Mouse (Mus musculus) heart, postnatal 0 days (tissue): ENCODE measurements around the gene Scyl1. TPM values are rescaled to one million over a fixed set of nuclear protein-coding genes. Genes with fewer than 3 reads are reported as not detected.

Experiments used
- ATAC-seq: fragments of 200-750 bp; cut with Nextera tagmentation; 2 replicates; pipeline ENCODE4 v1.8.0; 2017; ENCODE audit warnings: low read depth, moderate number of reproducible peaks, moderate library complexity; ENCODE audit not compliant: insufficient read depth
- DNase-seq: peaks from one replicate; pipeline ENCODE4 v3.0.0-alpha.2; 2016; ENCODE audit warnings: low spot score
- H3K27ac ChIP-seq: fragments of 300-500 bp; sonication (generic); 2 replicates; pipeline ENCODE4 v1.5.1; 2014; ENCODE audit warnings: low read depth, mild to moderate bottlenecking
- H3K27me3 ChIP-seq: fragments of 300-500 bp; sonication (generic); 2 replicates; pipeline ENCODE4 v1.6.1; 2014; ENCODE audit warnings: low read length, mixed read lengths; ENCODE audit not compliant: control insufficient read depth, insufficient read depth
- H3K36me3 ChIP-seq: fragments of 300-500 bp; sonication (generic); replicated peaks from 2 replicates; pipeline ENCODE4 v1.6.1; 2014; ENCODE audit warnings: low read length, mixed read lengths; ENCODE audit not compliant: control insufficient read depth, insufficient read depth
- H3K4me1 ChIP-seq: fragments of 300-500 bp; sonication (generic); 2 replicates; pipeline ENCODE4 v1.6.1; 2014; ENCODE audit warnings: antibody characterized with exemption; ENCODE audit not compliant: control insufficient read depth, insufficient read depth
- H3K4me2 ChIP-seq: fragments of 300-500 bp; sonication (generic); 2 replicates; pipeline ENCODE4 v1.6.1; 2014; ENCODE audit warnings: low read depth, mild to moderate bottlenecking, low read length, moderate library complexity
- H3K4me3 ChIP-seq: fragments of 300-500 bp; sonication (generic); 2 replicates; pipeline ENCODE4 v1.5.1; 2014; ENCODE audit warnings: low read depth, low read length
- H3K9ac ChIP-seq: fragments of 300-500 bp; sonication (generic); replicated peaks from 2 replicates; pipeline ENCODE4 v1.6.1; 2014; ENCODE audit warnings: low read depth, low read length, mixed read lengths
- H3K9me3 ChIP-seq: fragments of 300-500 bp; sonication (generic); replicated peaks from 2 replicates; pipeline ENCODE4 v1.6.1; 2016; ENCODE audit warnings: low read length; ENCODE audit not compliant: control insufficient read depth
- CTCF ChIP-seq: IDR thresholded peaks from 2 replicates; pipeline ENCODE4 v1.5.1; 2016; ENCODE audit warnings: antibody characterized with exemption, control low read depth, low read depth
- EP300 ChIP-seq: IDR thresholded peaks from 2 replicates; pipeline ENCODE4 v1.6.1; 2016; ENCODE audit warnings: antibody characterized with exemption, low read depth
- WGBS: fragments of 180-500 bp; shearing (Covaris S2); extraction: QIAGEN DNeasy Blood & Tissue Kit; methylation state at CpG from one replicate; pipeline ENCODE4 v1.1.7; 2014; 5-methylcytosine and 5-hydroxymethylcytosine counted together
- polyA plus RNA-seq: library from polyadenylated mRNA; unstranded; fragments of >200 nt; fragmentation: Nextera tagmentation; extraction: Ambion mirVana; gene quantifications from 2 replicates; pipeline ENCODE4 v1.2.1, GENCODE M21; 2015
- total RNA-seq: library from RNA; depleted of rRNA; stranded (reverse); fragments of >200 nt; gene quantifications from 2 replicates; pipeline ENCODE4 v1.2.3, GENCODE M21; 2014; ENCODE audit warnings: low replicate concordance; rRNA removed

Scyl1 gene
- total RNA-seq (78.0 and 82.4 TPM in 2 replicates), polyA plus RNA-seq (46.1 and 47.1 TPM in 2 replicates)

DNA sequence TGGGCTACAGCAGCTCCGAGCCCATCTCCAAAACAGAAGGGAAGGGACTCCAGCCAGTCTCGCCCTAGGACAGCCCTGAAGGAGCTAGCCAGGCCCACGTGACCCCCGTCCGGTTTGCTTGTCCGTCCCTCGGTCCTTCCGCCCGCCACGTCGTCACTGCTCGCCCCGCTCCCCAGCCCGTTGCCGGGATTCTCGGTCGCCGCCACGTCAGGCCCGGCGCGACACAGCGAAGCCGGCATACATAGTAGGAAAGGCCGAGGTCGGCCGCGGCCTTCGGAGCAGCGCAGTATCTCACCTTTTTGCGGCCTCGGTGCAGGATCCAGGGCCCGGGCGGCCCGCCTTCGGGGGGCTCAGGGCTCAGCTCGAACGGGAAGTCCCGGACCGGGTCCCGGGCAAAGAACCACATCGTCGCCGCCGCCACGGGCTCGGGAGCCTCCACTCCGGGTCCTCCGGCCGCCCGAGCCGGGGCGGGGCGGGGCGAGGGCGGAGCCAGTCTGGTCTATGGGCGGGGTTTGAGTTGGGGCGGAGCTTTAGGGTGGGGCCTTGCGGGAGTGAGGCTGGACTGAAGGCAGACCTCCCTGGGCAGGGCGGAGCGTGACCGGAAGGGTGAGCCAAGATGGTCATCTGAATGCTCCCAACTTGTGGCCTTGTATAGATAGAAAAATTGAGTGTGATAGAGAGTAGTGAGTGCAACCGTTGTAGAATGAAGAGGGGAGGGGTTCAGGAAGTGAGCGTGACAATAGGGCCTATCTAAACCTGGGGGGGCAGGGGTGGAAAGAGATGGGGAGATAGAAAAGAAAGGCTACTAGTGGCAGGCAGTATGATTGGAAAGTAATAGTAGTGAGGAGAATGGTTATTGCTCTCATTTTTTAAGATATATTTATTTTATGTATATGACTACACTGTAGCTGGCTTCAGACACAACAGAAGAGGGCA, at the start of gene Scyl1:
Gene Scyl1, minus strand, starts transcription at position 495 of the 936 bp plus-strand sequence.
- H3K36me3 ChIP-seq: peaks cover 32% of the 10 kb centered on the region
- ATAC-seq (peak; percentile 99), DNase-seq (peak; percentile 90)
- H3K4me3 ChIP-seq: peak within 1 kb of the TSS; percentile 73
- WGBS: under 1% methylated on average over 64 of the region's 64 CpGs
- H3K4me1 ChIP-seq: peaks cover 11% of the 10 kb centered on the region
- peak within 1 kb of the TSS; percentile 72 for H3K9ac ChIP-seq
- TF ChIP-seq EP300: peak; percentile 6; the same call in 1 of the 2 replicates
- no peak for TF ChIP-seq CTCF
- H3K9me3 ChIP-seq: no peaks in the 10 kb centered on the region
- no peaks in the 10 kb centered on the region for H3K27me3 ChIP-seq
- peak within 1 kb of the TSS; percentile 89 for H3K4me2 ChIP-seq
- peak within 1 kb of the TSS; percentile 84 for H3K27ac ChIP-seq

DNA sequence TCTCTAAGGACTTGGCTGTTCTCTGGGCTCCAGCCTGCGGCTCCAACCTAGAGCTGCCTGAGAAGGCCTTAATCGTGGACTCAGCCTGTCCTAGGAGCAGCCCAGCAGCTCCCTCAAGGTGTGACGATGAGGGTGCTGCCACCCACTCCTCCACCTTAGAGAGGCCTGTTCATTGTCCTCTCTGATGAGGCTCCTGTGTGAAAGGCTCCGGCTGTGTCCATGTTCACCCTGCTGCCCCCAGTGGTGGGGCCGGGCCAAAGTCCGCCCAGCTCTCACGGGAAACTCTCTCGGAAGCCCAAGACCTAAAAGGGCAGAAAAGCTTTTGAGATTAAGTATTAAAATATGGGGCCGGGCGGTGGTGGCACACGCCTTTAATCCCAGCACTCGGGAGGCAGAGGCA, 48.3 kb upstream of the Scyl1 start:
- DNase-seq (peak; percentile 70), ATAC-seq (peak; percentile 32)
- 36% methylated on average over 12 of the region's 12 CpGs for WGBS
- no peaks in the 10 kb centered on the region for H3K36me3 ChIP-seq
- no peak overlapping the region for H3K4me3 ChIP-seq
- H3K27me3 ChIP-seq: no peaks in the 10 kb centered on the region
- no peak for TF ChIP-seq EP300
- peak; percentile 68 for TF ChIP-seq CTCF
- no peak overlapping the region; the same call in 1 of the 2 replicates for H3K9ac ChIP-seq
- H3K27ac ChIP-seq: peak overlapping the region; percentile 71
- peak overlapping the region; percentile 30; the same call in 1 of the 2 replicates for H3K4me2 ChIP-seq
- no peaks in the 10 kb centered on the region for H3K9me3 ChIP-seq
- peaks cover 58% of the 10 kb centered on the region for H3K4me1 ChIP-seq

DNA sequence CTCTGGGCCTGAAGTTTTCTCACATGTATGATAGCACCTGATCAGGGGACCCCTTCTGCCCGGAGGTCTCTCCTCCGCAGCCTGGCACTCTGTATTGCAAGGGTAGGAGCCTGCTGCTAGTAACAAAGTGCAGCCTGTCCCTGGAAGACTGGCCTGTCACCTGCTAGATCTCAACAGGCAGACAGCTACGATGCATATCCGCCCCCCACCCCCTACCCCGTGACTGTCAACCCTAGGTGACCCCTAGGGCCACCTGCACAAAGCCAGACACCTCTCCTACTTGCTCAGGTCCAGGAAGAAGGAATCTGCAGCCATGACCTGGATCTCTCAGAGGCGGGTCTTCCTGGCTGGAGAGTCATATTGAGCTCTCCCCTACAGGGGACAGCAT, 47.4 kb upstream of the Scyl1 start:
- no peak for TF ChIP-seq CTCF
- no peak for TF ChIP-seq EP300
- Histone ChIP-seq H3K36me3 (no peaks in the 10 kb centered on the region), H3K9me3 (no peaks in the 10 kb centered on the region), H3K27ac (peak overlapping the region; percentile 90), H3K4me3 (no peak overlapping the region), H3K9ac (no peak overlapping the region), H3K27me3 (no peaks in the 10 kb centered on the region), H3K4me2 (peak overlapping the region; percentile 57; the same call in 1 of the 2 replicates), H3K4me1 (peaks cover 51% of the 10 kb centered on the region)
- ATAC-seq (no peak), DNase-seq (no peak)
- WGBS: 53% methylated on average over 6 of the region's 6 CpGs

DNA sequence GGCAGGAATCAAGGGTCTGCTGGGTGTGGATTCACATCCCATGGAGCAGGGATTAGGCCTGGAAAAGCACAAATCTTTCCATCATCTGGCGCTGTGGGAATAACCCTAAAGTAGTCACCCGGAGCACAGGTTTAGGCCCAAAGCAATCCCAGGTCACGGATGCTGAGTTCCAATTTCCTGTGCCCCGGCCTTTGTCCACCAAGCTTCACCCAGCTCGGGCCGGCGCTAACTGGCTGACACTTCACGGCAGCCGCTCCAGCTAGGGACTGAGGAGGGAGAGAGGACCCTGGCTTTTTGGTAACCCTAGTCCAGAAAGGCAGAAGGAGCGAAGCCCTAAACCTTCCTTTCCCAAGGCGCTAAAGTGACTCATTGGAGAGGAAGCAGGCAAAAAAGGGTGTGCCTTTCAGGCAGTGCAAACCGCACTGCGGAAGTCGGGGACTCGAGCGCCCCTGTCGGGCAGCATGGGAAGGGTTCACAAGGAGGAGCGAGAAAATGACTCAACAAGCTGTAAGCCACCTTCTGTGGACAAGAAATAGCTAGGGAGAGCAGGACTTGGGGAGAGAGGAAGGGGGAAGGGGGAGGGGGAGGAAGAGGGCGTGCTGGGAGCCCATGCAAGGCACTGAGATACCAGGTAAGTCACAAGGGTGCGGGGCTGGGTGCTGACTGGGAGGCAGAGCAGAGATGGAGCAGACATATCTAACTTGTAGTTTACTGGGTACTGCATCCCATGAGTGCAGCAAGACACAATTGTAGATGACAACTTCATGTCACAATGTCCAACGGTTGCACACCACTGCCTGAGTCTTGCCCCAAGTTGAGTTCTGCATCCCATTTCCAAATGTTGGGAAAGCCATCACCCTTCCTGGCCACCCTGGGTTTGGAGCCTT, 46.7 kb upstream of the Scyl1 start:
- Histone ChIP-seq H3K27ac (peak overlapping the region; percentile 90), H3K4me2 (peak overlapping the region; percentile 57), H3K4me1 (peaks cover 50% of the 10 kb centered on the region), H3K4me3 (peak overlapping the region; percentile 30), H3K9ac (peak overlapping the region; percentile 51; the same call in 1 of the 2 replicates), H3K27me3 (no peaks in the 10 kb centered on the region), H3K9me3 (no peaks in the 10 kb centered on the region), H3K36me3 (no peaks in the 10 kb centered on the region)
- TF ChIP-seq EP300: peak; percentile 71; the same call in 1 of the 2 replicates
- TF ChIP-seq CTCF: peak; percentile 86
- ATAC-seq (peak; percentile 48), DNase-seq (peak; percentile 92)
- WGBS: 21% methylated on average over 21 of the region's 21 CpGs

DNA sequence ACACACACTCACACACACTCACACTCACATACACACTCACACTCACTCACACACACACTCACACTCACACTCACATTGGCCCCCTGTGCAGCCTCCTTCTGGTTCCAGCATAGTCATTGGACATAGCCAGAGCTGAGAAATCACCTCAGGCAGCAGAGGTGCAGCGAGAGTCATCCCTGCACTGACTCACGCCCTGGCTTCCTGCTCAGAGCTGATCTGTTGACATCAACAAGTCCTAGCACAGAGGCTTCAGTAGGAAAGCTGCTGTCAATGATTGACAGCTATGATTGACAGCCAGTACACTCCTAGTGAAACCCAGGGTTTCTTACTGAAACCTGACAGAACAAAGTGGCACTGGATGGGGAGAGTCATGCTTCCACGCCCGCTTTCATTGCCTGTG, 44.7 kb upstream of the Scyl1 start:
- Histone ChIP-seq H3K4me3 (no peak overlapping the region), H3K9me3 (no peaks in the 10 kb centered on the region), H3K4me2 (no peak overlapping the region), H3K36me3 (no peaks in the 10 kb centered on the region), H3K27me3 (no peaks in the 10 kb centered on the region), H3K9ac (no peak overlapping the region), H3K27ac (0 out of 2 replicates have a peak overlapping the region, but pooled peaks have one; percentile 1), H3K4me1 (peaks cover 56% of the 10 kb centered on the region)
- ATAC-seq: no peak
- 77% methylated on average over 4 of the region's 4 CpGs for WGBS
- TF ChIP-seq CTCF: no peak
- DNase-seq: no peak
